Comparison of ENCODE assay signal across 12 mouse cellular contexts in the genomic region with DNA sequence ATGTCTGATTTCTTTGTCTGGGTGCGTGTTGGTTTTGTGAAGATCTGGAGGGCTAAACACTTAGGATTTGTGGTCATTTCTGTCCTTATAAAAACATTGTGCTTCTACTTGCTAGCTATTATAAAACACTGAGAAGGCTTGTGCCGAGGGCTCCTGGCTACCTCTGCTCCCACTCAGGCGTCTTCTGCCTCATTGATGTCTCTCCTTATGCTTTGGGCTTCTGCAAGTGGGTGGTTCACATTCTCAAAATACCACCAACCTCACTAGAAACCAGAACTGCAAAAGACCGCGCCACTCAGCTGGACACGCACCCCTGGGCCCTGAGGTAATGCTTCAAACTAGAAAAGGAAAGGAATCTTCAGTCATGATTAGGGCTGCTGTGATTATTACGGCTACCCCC. TPM values are rescaled to one million over a fixed set of nuclear protein-coding genes. Genes with fewer than 3 reads are reported as not detected.
DNase-seq lines count a peak whose midpoint lies in the region; ATAC-seq and TF ChIP-seq lines count a peak whose summit lies in the region.
"Had no signal": no experiment of that assay in that cellular context is flagged by ENCODE, and none has a peak within 500 bp of the region (broad histone marks: within the 10 kb centered on the region; RNA-seq: fewer than 3 reads in every experiment).

No protein-coding gene starts in this region.

- WGBS in cerebellum, adult 2 months = 71% methylated on average over 7 of the region's 7 CpGs
- WGBS in intestine, embryonic 14.5 days = 79% methylated on average over 7 of the region's 7 CpGs
- WGBS in intestine, embryonic 15.5 days = 74% methylated on average over 7 of the region's 7 CpGs
- 49% methylated on average over 7 of the region's 7 CpGs for whole genome bisulfite sequencing in spleen, adult 2 months
- WGBS in stomach, postnatal 0 days = 69% methylated on average over 7 of the region's 7 CpGs
- WGBS in midbrain, embryonic 16.5 days = 85% methylated on average over 7 of the region's 7 CpGs

- H3K27ac ChIP-seq in cerebellum, adult 2 months (ENCODE audit: insufficient read depth, low read length) = 0 out of 2 replicates have a peak overlapping the region, but pooled peaks have one; percentile 10
- peak overlapping the region; percentile 33; the same call in 1 of the 2 replicates for H3K27ac ChIP-seq in intestine, embryonic 14.5 days (ENCODE audit: low read depth)
- no peak overlapping the region for H3K27ac ChIP-seq in intestine, embryonic 15.5 days
- peak overlapping the region; percentile 31; the same call in 1 of the 2 replicates for H3K27ac ChIP-seq in spleen, adult 2 months (ENCODE audit: insufficient read depth, low read length)
- H3K27ac ChIP-seq in stomach, postnatal 0 days (replicated peaks) = peak overlapping the region; percentile 69
- no peak overlapping the region for H3K27ac ChIP-seq in midbrain, embryonic 16.5 days (ENCODE audit: low read length)
- H3K27ac ChIP-seq: forebrain, embryonic 15.5 days; liver, embryonic 14.5 days had no signal

- TF ChIP-seq POLR2A in cerebellum, adult 2 months (IDR thresholded peaks at IDR 0.05; ENCODE audit: borderline replicate concordance, insufficient read depth, low read length) = no peak
- TF ChIP-seq POLR2A in spleen, adult 2 months (IDR thresholded peaks at IDR 0.05; ENCODE audit: low read depth, low read length) = no peak

- no peak for DNase-seq in cerebellum, adult 2 months
- no peak for DNase-seq in cerebellum, postnatal 4 days (ENCODE audit: low spot score in 2 of 2)
- no peak for DNase-seq in intestine, embryonic 14.5 days (ENCODE audit: low spot score)
- no peak for DNase-seq in spleen, adult 2 months (ENCODE audit: low read depth in 1 of 2, low spot score in 2 of 2)
- DNase-seq in spleen, adult 12 weeks (ENCODE audit: low spot score) = no peak
- DNase-seq in stomach, postnatal 0 days (ENCODE audit: low spot score) = no peak
- DNase-seq: adrenal gland, postnatal 10 days; cerebellum, adult 9-10 months had no signal

- H3K9me3 ChIP-seq in intestine, embryonic 14.5 days (ENCODE audit: control insufficient read depth, low read length) = no peaks in the 10 kb centered on the region
- H3K9me3 ChIP-seq in intestine, embryonic 15.5 days = no peaks in the 10 kb centered on the region
- no peaks in the 10 kb centered on the region for H3K9me3 ChIP-seq in stomach, postnatal 0 days (ENCODE audit: control insufficient read depth, low read length)
- H3K9me3 ChIP-seq in midbrain, embryonic 16.5 days (replicated peaks; ENCODE audit: control insufficient read depth, low read length, poor library complexity, severe bottlenecking) = no peaks in the 10 kb centered on the region
- H3K9me3 ChIP-seq: forebrain, embryonic 15.5 days had no signal

- no peak overlapping the region for H3K9ac ChIP-seq in intestine, embryonic 14.5 days (ENCODE audit: low read length)
- H3K9ac ChIP-seq in intestine, embryonic 15.5 days = no peak overlapping the region
- no peak overlapping the region for H3K9ac ChIP-seq in stomach, postnatal 0 days (ENCODE audit: low read length)
- no peak overlapping the region for H3K9ac ChIP-seq in midbrain, embryonic 16.5 days (ENCODE audit: low read depth, low read length)
- H3K9ac ChIP-seq: forebrain, embryonic 15.5 days; liver, embryonic 14.5 days had no signal

- no peaks in the 10 kb centered on the region for H3K27me3 ChIP-seq in cerebellum, adult 2 months (ENCODE audit: control insufficient read depth, insufficient read depth, low read length)
- no peaks in the 10 kb centered on the region for H3K27me3 ChIP-seq in intestine, embryonic 14.5 days (replicated peaks; ENCODE audit: control insufficient read depth, insufficient read depth, low read length)
- no peaks in the 10 kb centered on the region for H3K27me3 ChIP-seq in intestine, embryonic 15.5 days (replicated peaks)
- no peaks in the 10 kb centered on the region for H3K27me3 ChIP-seq in spleen, adult 2 months (ENCODE audit: control insufficient read depth, insufficient read depth, low read length)
- no peaks in the 10 kb centered on the region for H3K27me3 ChIP-seq in stomach, postnatal 0 days (ENCODE audit: control insufficient read depth, insufficient read depth, low read length)
- no peaks in the 10 kb centered on the region for H3K27me3 ChIP-seq in midbrain, embryonic 16.5 days (ENCODE audit: control insufficient read depth, insufficient read depth, low read depth, low read length)
- H3K27me3 ChIP-seq: forebrain, embryonic 15.5 days had no signal

- no peak for TF ChIP-seq EP300 in stomach, postnatal 0 days (optimal IDR thresholded peaks at IDR 0.05)

- ATAC-seq in intestine, embryonic 14.5 days (replicated peaks; ENCODE audit: low FRiP score, low TSS enrichment, low read depth) = no peak
- no peak for ATAC-seq in intestine, embryonic 15.5 days
- no peak for ATAC-seq in stomach, postnatal 0 days (ENCODE audit: low FRiP score, low TSS enrichment)
- no peak for ATAC-seq in midbrain, embryonic 16.5 days
- ATAC-seq: forebrain, embryonic 15.5 days had no signal

- H3K4me2 ChIP-seq in intestine, embryonic 14.5 days (ENCODE audit: low read length) = no peak overlapping the region
- no peak overlapping the region for H3K4me2 ChIP-seq in intestine, embryonic 15.5 days (replicated peaks)
- no peak overlapping the region for H3K4me2 ChIP-seq in stomach, postnatal 0 days (replicated peaks; ENCODE audit: low read depth)
- H3K4me2 ChIP-seq in midbrain, embryonic 16.5 days (ENCODE audit: low read length) = no peak overlapping the region
- H3K4me2 ChIP-seq: forebrain, embryonic 15.5 days had no signal

- H3K4me1 ChIP-seq in cerebellum, adult 2 months (ENCODE audit: control insufficient read depth, insufficient read depth, low read length) = peaks cover 28% of the 10 kb centered on the region
- H3K4me1 ChIP-seq in intestine, embryonic 14.5 days (replicated peaks; ENCODE audit: control insufficient read depth, insufficient read depth, low read length) = peaks cover 53% of the 10 kb centered on the region
- H3K4me1 ChIP-seq in intestine, embryonic 15.5 days (replicated peaks) = peaks cover 63% of the 10 kb centered on the region
- peaks cover 34% of the 10 kb centered on the region for H3K4me1 ChIP-seq in spleen, adult 2 months (ENCODE audit: control insufficient read depth, insufficient read depth, insufficient read length)
- H3K4me1 ChIP-seq in stomach, postnatal 0 days (replicated peaks; ENCODE audit: control insufficient read depth, insufficient read depth) = peaks cover 10% of the 10 kb centered on the region
- peaks cover 9% of the 10 kb centered on the region for H3K4me1 ChIP-seq in midbrain, embryonic 16.5 days (ENCODE audit: control insufficient read depth, insufficient read depth, low read length)

- no peak for TF ChIP-seq CTCF in cerebellum, adult 2 months (IDR thresholded peaks at IDR 0.05; ENCODE audit: borderline replicate concordance, insufficient read depth, low read depth, low read length)
- no peak for TF ChIP-seq CTCF in spleen, adult 2 months (IDR thresholded peaks at IDR 0.05; ENCODE audit: extremely low read depth, insufficient read depth, insufficient read length, insufficient replicate concordance)
- no peak for TF ChIP-seq CTCF in stomach, postnatal 0 days (IDR thresholded peaks at IDR 0.05; ENCODE audit: low read depth)

- H3K36me3 ChIP-seq in intestine, embryonic 14.5 days (ENCODE audit: control insufficient read depth, insufficient read depth, low read length) = peaks cover 10% of the 10 kb centered on the region; the same call in 1 of the 2 replicates
- no peaks in the 10 kb centered on the region for H3K36me3 ChIP-seq in intestine, embryonic 15.5 days
- H3K36me3 ChIP-seq in spleen, adult 2 months (ENCODE audit: control insufficient read depth, insufficient read depth, low read length) = no peaks in the 10 kb centered on the region; the same call in 1 of the 2 replicates
- H3K36me3 ChIP-seq in stomach, postnatal 0 days (ENCODE audit: control insufficient read depth, insufficient read depth, low read length) = no peaks in the 10 kb centered on the region; the same call in 1 of the 2 replicates
- H3K36me3 ChIP-seq in midbrain, embryonic 16.5 days (ENCODE audit: control insufficient read depth, insufficient read depth, low read length) = no peaks in the 10 kb centered on the region
- H3K36me3 ChIP-seq: forebrain, embryonic 15.5 days had no signal

- no peak overlapping the region for H3K4me3 ChIP-seq in cerebellum, adult 2 months (replicated peaks; ENCODE audit: insufficient read depth, low read depth, low read length)
- H3K4me3 ChIP-seq in intestine, embryonic 14.5 days (ENCODE audit: low read depth, low read length) = no peak overlapping the region
- H3K4me3 ChIP-seq in intestine, embryonic 15.5 days (replicated peaks) = no peak overlapping the region
- no peak overlapping the region for H3K4me3 ChIP-seq in spleen, adult 2 months (ENCODE audit: extremely low read depth, insufficient read depth, insufficient read length)
- H3K4me3 ChIP-seq in stomach, postnatal 0 days (ENCODE audit: low read depth, low read length) = no peak overlapping the region
- H3K4me3 ChIP-seq in midbrain, embryonic 16.5 days (ENCODE audit: low read depth, low read length) = no peak overlapping the region
- H3K4me3 ChIP-seq: forebrain, embryonic 15.5 days had no signal

RNA-seq across cellular contexts. Expression of gene Mbnl2, which starts 14.1 kb away (rescaled TPM):
- 163 and 176 TPM in 2 replicates for polyA plus RNA-seq in cerebellum, adult 2 months (2012; rRNA removed)
- polyA plus RNA-seq in intestine, embryonic 14.5 days (2014; fragmentation: Nextera tagmentation; extraction: Ambion mirVana) = 111 and 118 TPM in 2 replicates
- polyA plus RNA-seq in intestine, embryonic 15.5 days (2015; fragmentation: Nextera tagmentation; extraction: Ambion mirVana) = 105 and 111 TPM in 2 replicates
- 18.9 and 28.9 TPM in 2 replicates for polyA plus RNA-seq in spleen, adult 2 months (2012; rRNA removed)
- polyA plus RNA-seq in stomach, postnatal 0 days (2015; fragmentation: Nextera tagmentation; extraction: Ambion mirVana) = 101 and 104 TPM in 2 replicates
- polyA plus RNA-seq in midbrain, embryonic 16.5 days (2015; fragmentation: Nextera tagmentation; extraction: Ambion mirVana) = 21.8 and 23.6 TPM in 2 replicates

Comparison
In these comparisons a context has a peak if more than half of its experiments do, and no peak if none do; other contexts are left out.
1. H3K27ac ChIP-seq: peak in cerebellum, adult 2 months (single experiment), intestine, embryonic 14.5 days (single experiment), spleen, adult 2 months (single experiment) and stomach, postnatal 0 days (single experiment); none in intestine, embryonic 15.5 days (single experiment) and midbrain, embryonic 16.5 days (single experiment).